Mouse (Mus musculus) liver, embryonic 15.5 days (tissue): Measurements from ENCODE around the gene Chsy1. TPM values are rescaled to one million over a fixed set of nuclear protein-coding genes. Genes with fewer than 3 reads are reported as not detected.

Source experiments
- ATAC-seq: fragments of 200-750 bp; cut with Nextera tagmentation; 2 replicates; pipeline ENCODE4 v1.8.0; 2017; ENCODE audit warnings: moderate number of reproducible peaks, mild to moderate bottlenecking, moderate library complexity; ENCODE audit not compliant: insufficient read depth
- H3K27ac ChIP-seq: fragments of 300-500 bp; sonication (generic); replicated peaks from 2 replicates; pipeline ENCODE4 v1.5.1; 2015; ENCODE audit warnings: mild to moderate bottlenecking, inconsistent platforms
- H3K27me3 ChIP-seq: fragments of 300-500 bp; sonication (generic); 2 replicates; pipeline ENCODE4 v1.6.1; 2015; ENCODE audit warnings: mild to moderate bottlenecking, inconsistent platforms
- H3K36me3 ChIP-seq: fragments of 300-500 bp; sonication (generic); replicated peaks from 2 replicates; pipeline ENCODE4 v1.6.1; 2015; ENCODE audit warnings: moderate library complexity, mild to moderate bottlenecking, inconsistent platforms
- H3K4me1 ChIP-seq: fragments of 300-500 bp; sonication (generic); replicated peaks from 2 replicates; pipeline ENCODE4 v1.6.1; 2015; ENCODE audit warnings: inconsistent platforms
- H3K4me2 ChIP-seq: fragments of 300-500 bp; sonication (generic); 2 replicates; pipeline ENCODE4 v1.6.1; 2015; ENCODE audit warnings: moderate library complexity, mild to moderate bottlenecking, inconsistent platforms
- H3K4me3 ChIP-seq: fragments of 300-500 bp; sonication (generic); replicated peaks from 2 replicates; pipeline ENCODE4 v1.5.1; 2015; ENCODE audit warnings: mild to moderate bottlenecking, inconsistent platforms
- H3K9ac ChIP-seq: fragments of 300-500 bp; sonication (generic); 2 replicates; pipeline ENCODE4 v1.6.1; 2015; ENCODE audit warnings: moderate library complexity, mild to moderate bottlenecking, inconsistent platforms
- H3K9me3 ChIP-seq: fragments of 300-500 bp; sonication (generic); replicated peaks from 2 replicates; pipeline ENCODE4 v1.6.1; 2016; ENCODE audit warnings: inconsistent platforms
- WGBS: fragments of 180-500 bp; shearing (Covaris S2); methylation state at CpG from one replicate; pipeline ENCODE4 v1.1.7; 2015; ENCODE audit warnings: mixed read lengths; ENCODE audit not compliant: insufficient replicate concordance; 5-methylcytosine and 5-hydroxymethylcytosine counted together
- polyA plus RNA-seq: library from polyadenylated mRNA; unstranded; fragments of >200 nt; fragmentation: Nextera tagmentation; extraction: Ambion mirVana; gene quantifications from 2 replicates; pipeline ENCODE4 v1.2.1, GENCODE M21; 2015

The Chsy1 gene
- polyA plus RNA-seq, 1 experiment from 2014 or later: 6.3 TPM

DNA sequence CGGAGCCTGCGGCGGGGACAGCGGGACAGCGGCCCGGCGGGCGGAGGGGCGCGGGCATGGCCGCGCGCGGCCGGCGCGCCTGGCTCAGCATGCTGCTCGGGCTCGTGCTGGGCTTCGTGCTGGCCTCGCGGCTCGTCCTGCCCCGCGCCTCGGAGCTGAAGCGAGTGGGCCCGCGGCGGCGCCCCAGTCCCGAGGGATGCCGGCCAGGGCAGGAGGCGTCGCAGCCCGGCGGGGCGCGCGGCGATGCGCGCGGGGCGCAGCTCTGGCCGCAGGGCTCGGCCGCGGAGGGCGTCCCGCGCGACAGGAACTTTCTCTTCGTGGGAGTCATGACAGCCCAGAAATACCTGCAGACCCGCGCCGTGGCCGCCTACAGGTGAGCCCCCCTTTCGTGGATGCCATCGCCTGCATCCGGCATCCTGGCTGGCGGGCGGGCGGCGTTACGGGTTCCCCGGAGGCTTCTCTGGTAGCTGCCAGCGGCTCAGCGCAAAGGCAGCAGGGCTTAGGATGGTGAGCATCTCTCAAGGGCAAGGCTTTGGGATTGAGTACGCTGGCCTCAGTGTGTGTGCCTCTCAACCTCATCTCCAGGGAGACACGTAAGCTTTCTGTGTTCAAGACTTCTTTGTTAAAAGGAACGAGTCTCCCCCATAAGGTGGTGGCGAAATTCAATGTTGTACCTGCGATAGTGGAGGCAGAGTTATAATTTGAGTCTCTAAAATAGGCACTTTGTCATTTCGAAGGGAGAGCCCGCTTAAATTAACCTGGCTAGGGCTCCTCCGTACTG lies 730 bp downstream of the Chsy1 start:
- Histone ChIP-seq H3K4me1 (peaks cover 58% of the 10 kb centered on the region), H3K4me2 (peak overlapping the region; percentile 99), H3K27ac (peak overlapping the region; percentile 85), H3K9me3 (no peaks in the 10 kb centered on the region), H3K4me3 (peak overlapping the region; percentile 78), H3K9ac (peak overlapping the region; percentile 78), H3K27me3 (peaks cover 14% of the 10 kb centered on the region), H3K36me3 (no peaks in the 10 kb centered on the region)
- peak; percentile 46 for ATAC-seq
- WGBS: under 1% methylated on average over 73 of the region's 77 CpGs

DNA sequence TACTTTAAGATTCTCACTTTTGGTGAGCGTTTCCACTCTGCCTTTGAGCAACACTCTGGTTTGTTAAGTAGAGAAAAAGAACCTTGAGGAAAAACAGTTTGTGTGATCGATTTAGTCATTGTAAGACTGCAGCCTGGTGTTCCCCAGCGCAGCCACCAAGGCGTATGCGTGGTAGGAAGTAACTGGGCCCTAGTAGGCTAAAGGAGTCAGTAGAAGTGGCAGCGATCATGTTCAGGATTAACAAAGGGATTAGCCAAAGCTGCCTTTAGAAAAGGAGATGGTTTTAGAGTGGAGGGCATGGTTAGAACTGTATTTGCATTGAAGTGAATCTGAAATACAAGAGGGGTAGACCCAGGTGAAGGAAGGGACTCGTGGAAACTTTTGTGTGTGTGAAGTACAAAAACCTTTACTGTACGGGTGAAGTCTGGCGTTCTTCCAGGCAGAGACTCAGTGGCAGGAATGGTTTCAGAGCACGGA lies 1.4 kb downstream of the Chsy1 start:
- H3K9ac ChIP-seq: peak overlapping the region; percentile 78
- no peak for ATAC-seq
- peaks cover 64% of the 10 kb centered on the region for H3K4me1 ChIP-seq
- WGBS: 9% methylated on average over 10 of the region's 10 CpGs
- H3K9me3 ChIP-seq: no peaks in the 10 kb centered on the region
- peak overlapping the region; percentile 99 for H3K4me2 ChIP-seq
- peaks cover 14% of the 10 kb centered on the region for H3K27me3 ChIP-seq
- H3K4me3 ChIP-seq: peak overlapping the region; percentile 78
- H3K27ac ChIP-seq: peak overlapping the region; percentile 85
- no peaks in the 10 kb centered on the region for H3K36me3 ChIP-seq

DNA sequence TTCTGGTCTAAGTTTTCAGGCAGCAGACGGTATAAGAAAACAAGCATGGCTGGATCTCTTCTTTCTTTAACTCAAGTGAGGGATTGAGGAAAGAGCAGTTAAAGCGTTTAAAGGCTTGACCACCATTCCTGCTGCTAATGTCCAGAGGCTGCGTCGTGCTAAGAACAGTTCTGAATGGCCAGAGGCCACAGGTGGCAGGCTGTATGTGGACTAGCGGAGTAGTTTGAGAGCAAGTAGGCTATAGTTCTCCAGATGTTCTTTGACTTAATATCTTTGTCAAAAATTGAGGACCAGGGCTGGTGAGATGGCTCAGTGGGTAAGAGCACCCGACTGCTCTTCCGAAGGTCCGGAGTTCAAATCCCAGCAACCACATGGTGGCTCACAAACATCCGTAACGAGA lies 1.9 kb downstream of the Chsy1 start:
- 69% methylated on average over 10 of the region's 10 CpGs for WGBS
- Histone ChIP-seq H3K4me2 (peak overlapping the region; percentile 99), H3K4me3 (peak overlapping the region; percentile 78), H3K27ac (peak overlapping the region; percentile 85), H3K4me1 (peaks cover 69% of the 10 kb centered on the region), H3K9me3 (no peaks in the 10 kb centered on the region), H3K27me3 (peaks cover 14% of the 10 kb centered on the region), H3K36me3 (no peaks in the 10 kb centered on the region), H3K9ac (peak overlapping the region; percentile 78)
- ATAC-seq: no peak

DNA sequence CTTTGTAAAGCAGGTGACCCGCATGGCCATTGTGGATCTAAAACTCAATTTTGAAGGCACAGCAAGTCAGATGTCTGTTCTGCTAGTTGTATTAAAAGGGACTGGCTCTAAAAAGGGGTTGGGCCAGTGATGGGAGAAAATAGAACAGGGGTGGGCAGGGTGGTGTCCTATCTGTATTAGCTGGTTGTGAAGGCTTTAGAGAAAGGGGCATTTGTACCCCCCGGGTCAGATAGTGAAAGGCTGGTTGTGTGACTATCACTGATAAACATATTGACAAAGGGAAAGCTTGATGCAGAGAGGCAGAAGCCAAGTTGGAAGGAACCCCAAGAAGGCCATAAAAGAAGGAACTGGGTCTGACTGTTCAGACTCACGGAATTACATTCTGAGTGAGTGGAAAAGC lies 4.2 kb downstream of the Chsy1 start:
- Histone ChIP-seq H3K9ac (peak overlapping the region; percentile 45; the same call in 1 of the 2 replicates), H3K4me1 (peaks cover 88% of the 10 kb centered on the region), H3K9me3 (no peaks in the 10 kb centered on the region), H3K4me3 (peak overlapping the region; percentile 30), H3K27ac (peak overlapping the region; percentile 80), H3K27me3 (no peaks in the 10 kb centered on the region), H3K4me2 (peak overlapping the region; percentile 99), H3K36me3 (no peaks in the 10 kb centered on the region)
- 31% methylated on average over 3 of the region's 3 CpGs for WGBS
- ATAC-seq: peak; percentile 67

DNA sequence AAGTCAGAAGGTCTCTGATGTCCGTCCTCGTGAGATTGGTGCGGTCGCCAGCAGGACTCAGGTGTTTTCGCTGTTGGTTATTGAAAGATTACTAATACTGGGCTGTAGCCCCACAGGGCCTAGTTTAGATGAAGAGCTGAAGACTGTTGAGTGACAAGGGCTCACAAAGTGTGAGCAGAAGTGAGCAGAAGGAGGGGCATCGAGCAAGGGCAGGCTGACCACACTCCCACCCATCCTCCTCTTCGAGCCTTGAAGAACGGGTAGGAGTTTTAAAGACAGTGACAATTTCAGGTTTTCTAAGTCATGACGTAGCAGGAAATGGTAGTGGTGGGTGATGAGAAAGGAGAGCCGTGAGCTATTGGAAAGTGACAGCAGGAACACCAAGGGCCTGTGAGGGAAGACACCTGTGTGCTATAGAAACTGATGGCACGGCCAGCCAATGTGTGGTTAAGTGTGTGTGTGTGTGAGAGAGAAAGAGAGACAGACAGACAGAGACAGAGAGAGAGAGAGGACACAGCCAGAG lies 6.6 kb downstream of the Chsy1 start:
- no peak for ATAC-seq
- Histone ChIP-seq H3K27me3 (no peaks in the 10 kb centered on the region), H3K27ac (peak overlapping the region; percentile 49; the same call in 1 of the 2 replicates), H3K9ac (peak overlapping the region; percentile 14; the same call in 1 of the 2 replicates), H3K36me3 (no peaks in the 10 kb centered on the region), H3K9me3 (no peaks in the 10 kb centered on the region), H3K4me3 (peak overlapping the region; percentile 24; the same call in 1 of the 2 replicates), H3K4me1 (peaks cover 92% of the 10 kb centered on the region), H3K4me2 (peak overlapping the region; percentile 57)
- WGBS: 44% methylated on average over 11 of the region's 11 CpGs

DNA sequence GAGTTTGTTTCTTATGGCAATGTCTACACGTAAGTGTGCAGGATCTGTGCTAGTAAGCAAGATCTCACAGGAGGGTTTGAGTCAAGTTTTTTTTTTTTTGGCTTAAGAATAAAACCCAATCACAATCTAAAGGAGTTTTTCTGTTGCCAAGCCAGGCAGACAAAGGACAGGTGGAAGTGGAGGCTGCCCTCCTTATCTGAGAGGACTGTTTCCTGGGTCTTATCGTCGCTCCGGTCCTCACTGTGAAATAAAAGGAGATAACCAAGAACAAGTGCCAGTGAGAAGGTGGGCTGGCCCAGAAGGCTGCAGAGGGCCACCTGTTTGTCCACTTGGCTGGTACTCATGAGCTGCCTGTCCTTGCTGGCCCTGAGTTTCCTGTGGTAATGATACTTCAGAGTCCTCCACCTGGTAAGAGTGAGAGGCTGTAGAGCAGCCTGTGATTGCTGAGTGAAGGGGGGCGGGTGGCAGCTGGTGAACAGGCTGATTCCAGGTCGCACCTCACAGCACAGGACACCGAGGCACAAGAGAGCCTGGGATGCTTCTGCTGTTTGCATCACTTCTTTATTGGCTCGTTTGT lies 7.7 kb downstream of the Chsy1 start:
- Histone ChIP-seq H3K27ac (no peak overlapping the region), H3K9ac (no peak overlapping the region), H3K4me1 (peaks cover 93% of the 10 kb centered on the region), H3K27me3 (no peaks in the 10 kb centered on the region), H3K36me3 (no peaks in the 10 kb centered on the region), H3K4me2 (peak overlapping the region; percentile 57), H3K9me3 (no peaks in the 10 kb centered on the region), H3K4me3 (no peak overlapping the region)
- 36% methylated on average over 8 of the region's 8 CpGs for WGBS
- no peak for ATAC-seq

DNA sequence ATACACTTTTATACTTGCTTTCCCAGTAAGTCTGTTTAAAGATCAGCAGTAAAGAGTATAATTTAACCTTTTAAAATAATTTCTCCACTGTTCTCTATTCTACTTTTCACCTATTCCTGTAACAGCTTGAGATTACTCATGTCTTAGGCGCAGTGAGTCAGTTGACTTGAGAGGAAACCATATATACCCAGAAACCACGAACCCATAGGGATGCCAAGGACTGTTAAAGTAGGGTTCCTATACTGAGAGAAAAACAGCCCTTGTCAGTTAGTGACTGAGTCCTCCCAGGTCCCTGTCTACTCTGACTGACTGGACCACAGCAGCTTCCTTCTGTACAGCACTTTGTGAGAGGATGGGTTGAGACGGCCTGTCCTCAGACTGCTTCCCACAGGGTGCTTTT lies 8.7 kb downstream of the Chsy1 start:
- Histone ChIP-seq H3K9me3 (no peaks in the 10 kb centered on the region), H3K27ac (no peak overlapping the region), H3K36me3 (no peaks in the 10 kb centered on the region), H3K4me2 (no peak overlapping the region), H3K27me3 (no peaks in the 10 kb centered on the region), H3K4me3 (no peak overlapping the region), H3K4me1 (peaks cover 85% of the 10 kb centered on the region), H3K9ac (no peak overlapping the region)
- no peak for ATAC-seq
- 39% methylated on average over 3 of the region's 3 CpGs for WGBS

DNA sequence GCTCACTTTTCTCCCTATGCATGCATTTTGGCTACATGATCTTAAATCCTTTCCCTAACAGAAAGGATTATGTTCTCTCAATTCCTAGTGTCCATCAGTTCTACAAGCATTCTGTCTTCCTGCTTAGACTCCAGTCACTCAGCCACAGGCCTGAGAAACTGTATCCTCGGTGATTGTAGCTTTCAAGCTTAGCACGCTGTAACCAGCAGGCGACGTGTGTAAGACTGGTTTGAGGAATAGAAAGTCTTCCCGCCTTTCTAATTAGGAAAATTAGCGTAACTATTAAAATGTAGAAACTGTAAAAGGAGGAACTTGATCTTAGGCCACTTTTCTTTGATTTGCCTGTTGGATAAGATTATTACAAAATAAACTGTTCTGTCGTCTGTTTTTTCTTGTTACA lies 9.5 kb downstream of the Chsy1 start:
- Histone ChIP-seq H3K27ac (peak overlapping the region; percentile 34; the same call in 1 of the 2 replicates), H3K4me2 (no peak overlapping the region), H3K9me3 (no peaks in the 10 kb centered on the region), H3K4me1 (peaks cover 77% of the 10 kb centered on the region), H3K27me3 (no peaks in the 10 kb centered on the region), H3K4me3 (no peak overlapping the region), H3K36me3 (no peaks in the 10 kb centered on the region), H3K9ac (no peak overlapping the region)
- ATAC-seq: no peak
- 75% methylated on average over 7 of the region's 7 CpGs for WGBS

DNA sequence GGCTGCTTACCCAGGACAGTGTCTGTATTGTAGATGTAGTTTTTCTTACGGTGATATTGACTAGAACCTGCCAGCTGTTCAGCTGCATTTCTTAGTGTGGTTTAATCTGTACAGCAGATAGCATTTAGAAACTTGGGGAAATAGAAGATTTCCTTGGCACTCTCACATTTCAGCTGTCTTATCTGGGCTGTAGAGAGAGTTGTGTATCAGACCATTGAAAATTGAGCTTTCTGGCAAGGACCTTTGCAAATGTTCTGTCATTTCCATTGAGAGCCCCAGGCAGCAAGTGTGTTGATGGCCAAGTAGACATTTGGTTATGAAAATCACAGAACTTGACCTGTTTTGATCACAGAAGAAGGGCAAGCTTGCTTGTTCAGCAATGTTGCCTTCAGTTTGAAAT lies 10.8 kb downstream of the Chsy1 start:
- Histone ChIP-seq H3K4me2 (no peak overlapping the region), H3K4me3 (no peak overlapping the region), H3K36me3 (peaks cover 9% of the 10 kb centered on the region), H3K27me3 (no peaks in the 10 kb centered on the region), H3K9me3 (no peaks in the 10 kb centered on the region), H3K4me1 (peaks cover 69% of the 10 kb centered on the region), H3K9ac (no peak overlapping the region), H3K27ac (no peak overlapping the region)
- ATAC-seq: no peak
- WGBS: 20% methylated on average over 1 of the region's 1 CpGs

DNA sequence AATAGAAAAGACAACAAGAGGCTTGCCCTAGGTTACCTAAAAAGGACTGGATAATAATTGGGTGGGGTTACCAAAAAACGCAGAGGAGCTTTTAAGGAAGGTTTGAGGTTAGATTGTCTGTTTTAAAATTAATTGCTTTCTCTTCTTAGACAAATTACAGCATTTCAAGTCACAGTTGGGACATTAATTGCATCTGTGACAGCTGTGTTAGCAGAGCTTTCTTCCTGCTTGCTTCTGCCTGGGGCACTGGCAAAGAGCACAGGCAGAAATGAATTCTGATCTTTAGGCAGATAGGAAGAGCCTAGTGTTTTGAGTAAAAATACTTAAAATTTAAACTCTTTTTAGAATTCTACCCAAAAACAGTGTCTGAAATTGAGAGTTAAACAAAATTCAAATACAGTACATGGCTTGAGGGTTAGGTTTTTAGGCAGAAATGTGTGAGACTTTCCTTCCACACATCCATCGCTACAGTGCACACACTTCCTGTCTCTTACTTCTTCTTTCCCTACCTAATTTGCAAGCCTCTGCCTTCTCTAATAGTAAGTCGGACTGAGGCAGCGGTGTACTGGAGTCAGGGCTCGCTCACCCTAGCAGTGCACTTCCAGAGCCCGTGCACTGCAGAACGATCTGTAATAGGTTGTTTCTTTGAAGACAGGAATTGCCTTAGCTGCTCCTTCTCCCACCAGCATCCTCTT lies 11.5 kb downstream of the Chsy1 start:
- 27% methylated on average over 7 of the region's 7 CpGs for whole genome bisulfite sequencing
- Histone ChIP-seq H3K36me3 (peaks cover 16% of the 10 kb centered on the region), H3K27me3 (no peaks in the 10 kb centered on the region), H3K4me2 (no peak overlapping the region), H3K27ac (peak overlapping the region; percentile 43; the same call in 1 of the 2 replicates), H3K9ac (no peak overlapping the region), H3K4me3 (no peak overlapping the region), H3K4me1 (peaks cover 62% of the 10 kb centered on the region), H3K9me3 (no peaks in the 10 kb centered on the region)
- ATAC-seq: no peak

DNA sequence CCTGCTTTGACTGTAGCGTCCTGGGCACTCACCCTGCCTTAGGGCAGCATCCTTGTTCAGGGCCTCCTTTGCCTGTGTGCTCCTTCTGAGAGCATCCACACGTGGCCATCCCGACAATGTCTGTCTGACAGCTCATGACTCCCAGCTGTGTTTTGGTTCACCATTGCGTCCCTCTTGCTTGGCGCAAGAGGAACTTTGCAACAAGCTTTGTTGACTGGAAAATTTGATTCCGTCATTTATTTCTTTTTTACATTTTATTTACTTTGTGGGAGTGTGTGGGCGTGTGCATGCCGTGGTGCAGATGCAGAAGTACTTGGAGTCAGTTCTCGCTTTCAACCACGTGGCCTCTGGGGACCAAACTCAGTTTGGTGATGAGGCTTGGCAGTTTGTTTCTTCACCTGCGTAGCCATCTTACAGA lies 15.2 kb downstream of the Chsy1 start:
- H3K4me1 ChIP-seq: peaks cover 34% of the 10 kb centered on the region
- H3K27me3 ChIP-seq: no peaks in the 10 kb centered on the region
- WGBS: 71% methylated on average over 11 of the region's 11 CpGs
- peaks cover 48% of the 10 kb centered on the region for H3K36me3 ChIP-seq
- H3K9ac ChIP-seq: no peak overlapping the region
- ATAC-seq: no peak
- H3K4me2 ChIP-seq: no peak overlapping the region
- H3K27ac ChIP-seq: no peak overlapping the region
- no peak overlapping the region for H3K4me3 ChIP-seq
- H3K9me3 ChIP-seq: no peaks in the 10 kb centered on the region
